Mouse (Mus musculus) embryonic facial prominence, embryonic 15.5 days (tissue): ENCODE measurements around the gene Tmem129. TPM values are rescaled to one million over a fixed set of nuclear protein-coding genes. Genes with fewer than 3 reads are reported as not detected.

Experiments used
- ATAC-seq: fragments of 200-750 bp; cut with Nextera tagmentation; 2 replicates; pipeline ENCODE4 v1.8.0; 2017; ENCODE audit warnings: low read depth, moderate TSS enrichment; ENCODE audit not compliant: insufficient number of reproducible peaks, low FRiP score, low TSS enrichment
- H3K27ac ChIP-seq: fragments of 300-500 bp; sonication (generic); replicated peaks from 2 replicates; pipeline ENCODE4 v1.5.1; 2015; ENCODE audit warnings: mild to moderate bottlenecking, inconsistent platforms
- H3K27me3 ChIP-seq: fragments of 300-500 bp; sonication (generic); 2 replicates; pipeline ENCODE4 v1.6.1; 2015; ENCODE audit warnings: inconsistent platforms
- H3K36me3 ChIP-seq: fragments of 300-500 bp; sonication (generic); 2 replicates; pipeline ENCODE4 v1.6.1; 2015; ENCODE audit warnings: mild to moderate bottlenecking, inconsistent platforms
- H3K4me1 ChIP-seq: fragments of 300-500 bp; sonication (generic); 2 replicates; pipeline ENCODE4 v1.6.1; 2015; ENCODE audit warnings: inconsistent platforms
- H3K4me2 ChIP-seq: fragments of 300-500 bp; sonication (generic); replicated peaks from 2 replicates; pipeline ENCODE4 v1.6.1; 2015; ENCODE audit warnings: mild to moderate bottlenecking, inconsistent platforms
- H3K4me3 ChIP-seq: fragments of 300-500 bp; sonication (generic); replicated peaks from 2 replicates; pipeline ENCODE4 v1.5.1; 2015; ENCODE audit warnings: mild to moderate bottlenecking, inconsistent platforms
- H3K9ac ChIP-seq: fragments of 300-500 bp; sonication (generic); 2 replicates; pipeline ENCODE4 v1.6.1; 2015; ENCODE audit warnings: inconsistent platforms
- H3K9me3 ChIP-seq: fragments of 300-500 bp; sonication (generic); replicated peaks from 2 replicates; pipeline ENCODE4 v1.6.1; 2016; ENCODE audit warnings: inconsistent platforms
- WGBS: fragments of 180-500 bp; shearing (Covaris S2); methylation state at CpG from one replicate; pipeline ENCODE4 v1.1.7; 2015; 5-methylcytosine and 5-hydroxymethylcytosine counted together
- polyA plus RNA-seq: library from polyadenylated mRNA; unstranded; fragments of >200 nt; fragmentation: Nextera tagmentation; extraction: Ambion mirVana; gene quantifications from 2 replicates; pipeline ENCODE4 v1.2.1, GENCODE M21; 2015

Tmem129 gene
- polyA plus RNA-seq, 1 experiment from 2014 or later = 45.1 TPM

DNA sequence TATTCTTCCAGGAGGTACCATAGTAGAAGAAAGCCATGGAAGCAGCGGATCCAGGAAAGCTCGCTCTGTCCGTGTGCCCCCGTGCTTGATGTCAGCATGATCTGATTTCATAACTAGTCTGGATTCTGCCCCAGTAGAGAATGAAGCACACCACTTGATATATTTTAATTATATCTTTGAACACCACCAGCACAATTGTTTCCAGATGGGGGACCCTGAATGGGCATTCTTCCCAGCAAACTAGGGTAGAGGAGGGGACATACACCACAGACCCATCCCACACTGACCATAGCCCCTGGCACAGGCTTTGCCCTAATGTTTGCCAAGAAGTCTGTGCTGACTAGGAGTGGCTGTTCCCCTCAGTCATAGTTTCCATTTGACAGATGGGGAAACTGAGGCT, 26.7 kb upstream of the Tmem129 start:
- no peak overlapping the region for H3K9ac ChIP-seq
- peak overlapping the region; percentile 58; the same call in 1 of the 2 replicates for H3K27ac ChIP-seq
- H3K4me2 ChIP-seq = no peak overlapping the region
- H3K9me3 ChIP-seq = no peaks in the 10 kb centered on the region
- H3K4me1 ChIP-seq = peaks cover 37% of the 10 kb centered on the region
- ATAC-seq = no peak
- no peak overlapping the region for H3K4me3 ChIP-seq
- 54% methylated on average over 4 of the region's 4 CpGs for WGBS
- H3K36me3 ChIP-seq = no peaks in the 10 kb centered on the region
- no peaks in the 10 kb centered on the region for H3K27me3 ChIP-seq

DNA sequence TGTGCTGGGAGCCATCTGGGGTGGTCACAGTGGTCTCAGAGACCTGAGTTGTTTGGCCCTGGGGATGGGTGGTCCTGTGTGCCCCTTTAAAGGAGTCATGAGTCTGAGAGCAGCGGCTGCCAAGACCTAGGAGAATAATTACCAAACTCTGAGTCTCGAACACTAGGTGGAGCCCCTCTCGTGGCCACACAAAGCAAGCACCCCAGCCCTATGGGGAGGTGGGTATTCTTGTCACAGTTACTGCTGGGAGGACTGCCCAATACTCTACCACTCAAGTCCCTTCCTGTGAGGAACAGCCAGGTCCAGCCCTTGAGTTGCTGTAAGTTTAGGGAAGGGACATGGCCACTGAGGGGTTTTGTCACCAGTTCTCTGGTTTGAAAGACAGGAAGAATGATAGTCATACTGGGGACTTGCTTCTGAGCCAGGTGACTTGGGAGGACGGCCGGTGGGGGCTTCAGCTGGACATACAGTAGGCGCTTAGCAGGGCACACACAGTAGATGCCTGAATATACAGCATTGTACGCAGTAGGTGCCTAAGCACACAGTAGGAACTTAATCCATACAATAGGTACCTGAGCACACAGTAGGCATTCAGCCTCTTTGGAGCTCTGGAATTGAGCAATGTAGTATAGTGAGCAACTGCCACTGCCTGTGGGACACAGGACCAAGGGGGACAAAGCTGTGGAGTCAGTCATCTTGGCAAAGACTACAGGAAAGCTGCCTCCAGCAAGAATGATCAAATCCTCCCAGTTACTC, 25.9 kb upstream of the Tmem129 start:
- peaks cover 28% of the 10 kb centered on the region for H3K4me1 ChIP-seq
- ATAC-seq = 0 out of 2 replicates have a peak, but pooled peaks have one; percentile 17
- no peaks in the 10 kb centered on the region for H3K36me3 ChIP-seq
- no peaks in the 10 kb centered on the region for H3K9me3 ChIP-seq
- H3K4me3 ChIP-seq = no peak overlapping the region
- H3K4me2 ChIP-seq = no peak overlapping the region
- 0 out of 2 replicates have a peak overlapping the region, but pooled peaks have one; percentile 58 for H3K27ac ChIP-seq
- H3K27me3 ChIP-seq = no peaks in the 10 kb centered on the region
- WGBS = 44% methylated on average over 7 of the region's 7 CpGs
- H3K9ac ChIP-seq = no peak overlapping the region

DNA sequence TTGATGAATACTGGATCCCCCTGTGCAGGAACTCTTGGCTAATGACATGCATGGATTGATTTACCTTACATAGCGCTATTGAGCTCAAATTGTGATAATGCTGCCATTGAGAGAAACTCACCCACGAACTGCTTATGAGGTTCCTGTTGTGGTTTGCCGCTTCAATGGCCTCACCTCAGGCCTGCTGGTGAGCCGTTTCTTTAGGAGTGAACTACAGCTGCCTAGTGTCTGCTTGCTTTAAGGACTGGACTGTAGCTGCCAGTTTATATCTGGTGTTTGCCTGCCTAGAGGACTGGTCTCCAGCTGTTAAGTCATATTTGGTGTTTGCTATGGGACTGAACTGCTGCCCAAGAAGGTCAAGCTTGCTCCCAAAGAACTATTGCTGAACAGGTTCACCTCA, 24.7 kb upstream of the Tmem129 start:
- H3K36me3 ChIP-seq = no peaks in the 10 kb centered on the region
- no peaks in the 10 kb centered on the region for H3K9me3 ChIP-seq
- peaks cover 17% of the 10 kb centered on the region for H3K4me1 ChIP-seq
- no peak overlapping the region for H3K4me3 ChIP-seq
- 83% methylated on average over 4 of the region's 4 CpGs for WGBS
- H3K27me3 ChIP-seq = no peaks in the 10 kb centered on the region
- H3K9ac ChIP-seq = no peak overlapping the region
- H3K27ac ChIP-seq = no peak overlapping the region
- H3K4me2 ChIP-seq = no peak overlapping the region
- no peak for ATAC-seq

DNA sequence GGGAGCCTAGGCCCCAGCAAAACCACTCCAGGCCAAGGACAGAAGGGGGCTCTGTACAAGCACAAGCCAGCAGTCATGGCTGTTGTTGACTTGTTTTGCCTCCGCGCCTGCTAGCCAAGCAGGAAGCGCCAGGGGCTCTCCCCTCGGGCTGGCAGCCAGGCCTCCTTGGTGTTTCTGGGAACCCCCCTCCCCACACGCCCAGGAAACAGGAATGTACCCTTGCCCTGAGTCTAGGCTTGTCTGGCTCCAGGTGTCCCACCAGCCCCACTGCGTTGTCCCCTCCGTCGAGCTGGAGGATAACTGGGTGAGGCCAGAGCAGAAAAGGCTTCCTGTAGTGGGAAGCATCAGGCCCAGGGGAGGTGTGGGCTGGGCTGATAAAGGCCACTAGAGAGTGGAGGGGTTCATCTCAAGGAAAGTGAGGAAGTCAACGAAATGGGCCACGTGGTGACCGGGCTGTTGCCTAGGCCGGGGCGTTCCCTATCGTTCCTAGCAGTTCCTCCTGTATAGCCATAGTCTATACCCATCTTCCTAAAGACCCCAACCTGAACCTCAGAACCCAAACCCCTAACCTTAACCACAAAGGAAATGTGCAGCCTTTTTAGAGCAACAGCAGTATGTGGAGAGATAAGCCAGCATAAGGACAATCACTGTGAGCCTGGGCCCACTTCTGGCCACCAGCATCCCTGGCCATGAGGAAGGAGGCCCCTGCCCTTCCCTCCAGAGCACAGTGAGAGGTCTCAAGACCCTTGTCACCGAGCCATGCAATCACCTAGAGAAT, 23.6 kb upstream of the Tmem129 start:
- WGBS = 70% methylated on average over 15 of the region's 15 CpGs
- Histone ChIP-seq H3K27me3 (no peaks in the 10 kb centered on the region), H3K36me3 (no peaks in the 10 kb centered on the region), H3K4me3 (no peak overlapping the region), H3K4me2 (no peak overlapping the region), H3K9ac (no peak overlapping the region), H3K4me1 (peaks cover 16% of the 10 kb centered on the region), H3K27ac (peak overlapping the region; percentile 34), H3K9me3 (no peaks in the 10 kb centered on the region)
- no peak for ATAC-seq

DNA sequence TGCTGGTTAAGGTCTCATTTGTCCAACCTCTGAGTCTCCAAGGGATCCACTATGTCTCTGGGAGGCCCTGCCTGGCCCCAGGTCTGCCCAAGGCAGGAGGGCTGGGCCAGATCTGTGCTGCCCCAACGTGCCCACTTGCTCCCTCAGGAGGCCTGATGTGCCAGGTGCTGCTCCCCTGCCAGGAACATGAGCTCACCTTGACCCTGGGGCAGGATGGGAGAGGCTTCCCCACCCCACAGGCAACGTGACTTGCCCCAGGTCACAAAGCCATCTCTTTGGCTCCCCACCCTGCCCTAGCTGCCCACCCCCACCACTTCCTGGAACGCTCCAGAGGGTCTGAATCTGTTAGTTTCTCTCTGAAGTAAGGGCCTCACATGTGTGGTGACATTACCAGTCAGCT, 22.8 kb upstream of the Tmem129 start:
- H3K27me3 ChIP-seq = no peaks in the 10 kb centered on the region
- H3K4me3 ChIP-seq = no peak overlapping the region
- H3K9ac ChIP-seq = no peak overlapping the region
- no peaks in the 10 kb centered on the region for H3K9me3 ChIP-seq
- H3K36me3 ChIP-seq = no peaks in the 10 kb centered on the region
- no peak for ATAC-seq
- H3K4me1 ChIP-seq = peaks cover 16% of the 10 kb centered on the region
- no peak overlapping the region for H3K4me2 ChIP-seq
- peak overlapping the region; percentile 34; the same call in 1 of the 2 replicates for H3K27ac ChIP-seq
- WGBS = 36% methylated on average over 3 of the region's 3 CpGs

DNA sequence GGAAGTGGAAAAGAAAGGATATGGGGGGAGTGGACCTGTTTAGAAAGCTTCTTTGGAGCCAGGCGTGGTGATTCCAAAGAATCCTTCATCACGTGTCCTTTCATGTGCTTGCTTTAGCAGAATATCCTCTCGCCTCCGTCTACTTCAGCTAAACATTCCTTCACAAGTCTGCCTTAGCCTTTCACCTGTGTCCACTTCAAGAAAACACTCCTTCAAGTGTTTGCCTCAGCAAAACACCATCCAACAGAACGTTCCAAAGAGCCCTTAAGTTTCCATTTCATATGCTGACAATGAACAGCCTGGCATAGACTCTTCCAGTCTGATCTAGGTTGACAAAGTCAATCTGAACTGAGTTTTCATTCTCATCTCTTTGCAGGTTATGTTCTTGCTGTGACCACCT, 20.0 kb upstream of the Tmem129 start:
- Histone ChIP-seq H3K9me3 (no peaks in the 10 kb centered on the region), H3K4me1 (peaks cover 4% of the 10 kb centered on the region), H3K27ac (no peak overlapping the region), H3K4me3 (no peak overlapping the region), H3K27me3 (no peaks in the 10 kb centered on the region), H3K9ac (no peak overlapping the region), H3K4me2 (no peak overlapping the region), H3K36me3 (no peaks in the 10 kb centered on the region)
- no peak for ATAC-seq
- WGBS = 69% methylated on average over 5 of the region's 5 CpGs

DNA sequence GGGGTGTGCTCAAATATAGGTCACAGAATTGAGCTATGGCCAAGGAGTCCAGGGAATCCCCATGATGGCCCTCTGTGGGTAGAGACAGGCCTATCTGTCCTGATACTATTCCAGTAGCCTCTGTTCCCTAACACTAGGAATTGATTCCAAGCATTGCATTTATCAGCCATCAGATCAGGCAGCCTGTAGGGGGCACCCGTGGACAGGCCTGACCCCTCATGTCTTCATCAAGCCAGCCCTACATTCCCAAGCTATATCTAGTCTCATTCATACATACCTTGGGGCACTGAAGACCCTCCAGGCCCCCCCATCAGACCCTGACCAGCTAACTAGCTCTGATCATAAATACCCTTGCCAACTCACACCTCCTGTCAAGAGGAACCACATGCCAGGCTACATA, 17.7 kb upstream of the Tmem129 start:
- H3K27ac ChIP-seq = no peak overlapping the region
- WGBS = 5% methylated on average over 1 of the region's 1 CpGs
- H3K4me2 ChIP-seq = no peak overlapping the region
- H3K4me3 ChIP-seq = no peak overlapping the region
- H3K4me1 ChIP-seq = no peaks in the 10 kb centered on the region
- ATAC-seq = no peak
- no peak overlapping the region for H3K9ac ChIP-seq
- no peaks in the 10 kb centered on the region for H3K9me3 ChIP-seq
- H3K27me3 ChIP-seq = no peaks in the 10 kb centered on the region
- H3K36me3 ChIP-seq = peaks cover 19% of the 10 kb centered on the region

DNA sequence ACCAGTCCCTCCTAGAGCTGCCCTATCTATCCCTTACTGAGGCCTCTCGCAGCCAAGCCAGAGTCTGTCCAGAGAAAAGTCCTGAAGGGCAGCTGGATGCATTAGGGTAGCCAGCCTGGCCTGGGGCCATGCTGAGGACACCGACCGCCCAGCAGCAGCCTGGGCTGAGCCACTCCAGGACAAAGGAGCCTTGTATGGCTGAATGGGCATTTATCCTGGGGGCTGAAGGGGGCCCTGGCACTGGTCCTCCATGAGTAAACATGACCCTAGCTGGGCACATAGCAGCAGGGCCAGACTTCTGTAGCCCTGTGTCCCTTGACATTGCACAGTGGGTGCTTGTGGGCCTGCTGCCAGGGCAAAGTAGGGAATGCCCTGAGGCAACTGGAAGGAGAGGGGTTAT, 16.2 kb upstream of the Tmem129 start:
- Histone ChIP-seq H3K27me3 (no peaks in the 10 kb centered on the region), H3K27ac (no peak overlapping the region), H3K4me2 (no peak overlapping the region), H3K4me3 (no peak overlapping the region), H3K36me3 (peaks cover 33% of the 10 kb centered on the region), H3K9me3 (no peaks in the 10 kb centered on the region), H3K4me1 (no peaks in the 10 kb centered on the region), H3K9ac (no peak overlapping the region)
- ATAC-seq = peak; percentile 44; the same call in 1 of the 2 replicates
- WGBS = 50% methylated on average over 3 of the region's 3 CpGs

DNA sequence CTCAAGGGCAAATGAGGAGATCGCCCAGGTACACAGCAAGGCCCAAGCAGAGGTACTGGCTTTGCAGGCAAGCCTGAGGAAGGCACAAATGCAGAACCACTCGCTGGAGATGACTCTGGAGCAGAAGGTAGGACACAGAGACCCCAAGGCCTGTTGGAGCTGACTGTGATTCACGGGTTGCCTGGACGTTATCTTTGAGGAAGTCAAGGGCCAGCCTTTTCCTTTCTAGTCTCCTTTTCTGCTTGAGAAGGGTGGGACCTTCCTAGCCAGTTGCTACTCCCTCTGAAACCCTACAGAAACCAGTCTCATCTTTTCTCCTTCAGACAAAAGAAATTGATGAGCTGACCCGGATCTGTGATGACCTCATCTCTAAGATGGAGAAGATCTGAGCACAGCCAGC, 13.4 kb upstream of the Tmem129 start:
- no peaks in the 10 kb centered on the region for H3K9me3 ChIP-seq
- no peak overlapping the region for H3K27ac ChIP-seq
- H3K4me2 ChIP-seq = no peak overlapping the region
- no peak overlapping the region for H3K9ac ChIP-seq
- no peaks in the 10 kb centered on the region for H3K27me3 ChIP-seq
- H3K4me1 ChIP-seq = no peaks in the 10 kb centered on the region
- H3K36me3 ChIP-seq = peaks cover 61% of the 10 kb centered on the region
- WGBS = 80% methylated on average over 5 of the region's 5 CpGs
- H3K4me3 ChIP-seq = no peak overlapping the region
- ATAC-seq = no peak

DNA sequence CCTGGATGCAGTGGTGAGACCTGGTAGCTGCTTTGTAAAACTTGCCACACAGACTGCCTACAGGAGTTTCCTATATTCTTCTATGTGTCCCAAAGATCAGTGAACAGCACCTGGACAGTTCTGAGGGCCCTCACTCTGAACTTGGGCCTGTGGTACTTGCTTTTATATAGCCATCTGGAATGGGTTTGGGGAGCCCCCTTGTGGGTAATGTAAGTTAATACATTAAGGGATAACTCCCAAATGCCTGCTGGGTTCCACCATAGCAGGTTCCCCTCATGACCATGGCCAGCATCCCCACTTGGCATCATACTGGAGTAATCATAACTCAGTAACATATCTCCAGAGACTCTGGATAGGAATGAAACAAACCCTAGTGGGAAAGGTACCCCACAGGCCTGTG, 10.0 kb upstream of the Tmem129 start:
- no peaks in the 10 kb centered on the region for H3K27me3 ChIP-seq
- ATAC-seq = no peak
- no peaks in the 10 kb centered on the region for H3K9me3 ChIP-seq
- no peak overlapping the region for H3K4me2 ChIP-seq
- H3K27ac ChIP-seq = no peak overlapping the region
- H3K4me1 ChIP-seq = no peaks in the 10 kb centered on the region
- no peak overlapping the region for H3K4me3 ChIP-seq
- H3K36me3 ChIP-seq = peaks cover 88% of the 10 kb centered on the region
- H3K9ac ChIP-seq = no peak overlapping the region

DNA sequence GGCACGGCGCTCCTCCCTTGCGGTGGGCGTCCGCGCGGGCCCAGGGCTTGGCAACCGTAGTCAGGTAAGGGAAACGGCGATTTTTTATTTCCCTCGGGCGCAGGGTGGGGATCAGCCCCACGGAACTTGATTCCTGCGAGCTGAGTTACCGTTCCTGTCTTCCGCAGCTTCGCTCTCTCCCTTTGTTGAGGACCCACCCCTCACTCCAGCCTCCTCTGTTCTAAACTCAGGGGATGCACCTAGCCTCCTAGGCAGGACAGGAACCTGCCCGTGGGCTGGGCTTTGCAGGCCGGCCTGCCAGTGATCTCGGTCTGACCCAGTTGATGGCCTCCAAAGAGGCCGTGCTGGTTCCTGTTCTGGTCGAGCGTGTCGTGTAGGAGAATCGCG, 441 bp upstream of the Tmem129 start:
- no peaks in the 10 kb centered on the region for H3K9me3 ChIP-seq
- ATAC-seq = no peak
- peak overlapping the region; percentile 72 for H3K27ac ChIP-seq
- peaks cover 39% of the 10 kb centered on the region for H3K36me3 ChIP-seq
- peak overlapping the region; percentile 62 for H3K9ac ChIP-seq
- no peaks in the 10 kb centered on the region for H3K27me3 ChIP-seq
- H3K4me2 ChIP-seq = peak overlapping the region; percentile 78
- H3K4me3 ChIP-seq = peak overlapping the region; percentile 64
- 0% methylated on average over 26 of the region's 26 CpGs for WGBS
- H3K4me1 ChIP-seq = peaks cover 35% of the 10 kb centered on the region
